Mouse (Mus musculus): ENCODE measurements around the gene Ak5. TPM values are rescaled to one million over a fixed set of nuclear protein-coding genes. Genes with fewer than 3 reads are reported as not detected.

Gene Ak5
- polyA plus RNA-seq, 2 experiments: 0.94 to 2.2 TPM

GRCm38 (mm10) chr3:152625061-152625820 is 42.9 kb downstream of the Ak5 start:
- H3K9me3 ChIP-seq (ENCODE audit: control insufficient read depth, low read length): no peaks in the 10 kb centered on the region
- TF ChIP-seq POLR2A (IDR thresholded peaks at IDR 0.05; ENCODE audit: borderline replicate concordance, extremely low read depth, insufficient read depth, insufficient read length): no peak

GRCm38 (mm10) chr3:152620534-152620933 is 47.6 kb downstream of the Ak5 start:
- no peak overlapping the region for H3K27ac ChIP-seq (replicated peaks; ENCODE audit: low read depth, low read length)
- no peak overlapping the region for H3K4me3 ChIP-seq (replicated peaks; ENCODE audit: low read length)
- WGBS: 58% methylated on average over 11 of the region's 11 CpGs
- no peaks in the 10 kb centered on the region for H3K36me3 ChIP-seq (ENCODE audit: control insufficient read depth, insufficient read depth, low read length)
- H3K9ac ChIP-seq (ENCODE audit: low read depth, low read length, severe bottlenecking): no peak overlapping the region
- H3K4me1 ChIP-seq (ENCODE audit: control insufficient read depth, insufficient read depth, low read length): no peaks in the 10 kb centered on the region
- H3K27me3 ChIP-seq (ENCODE audit: control insufficient read depth, insufficient read depth, low read length): no peaks in the 10 kb centered on the region
- TF ChIP-seq POLR2A (IDR thresholded peaks at IDR 0.05; ENCODE audit: borderline replicate concordance, extremely low read depth, insufficient read depth, insufficient read length): no peak
- no peaks in the 10 kb centered on the region for H3K9me3 ChIP-seq (ENCODE audit: control insufficient read depth, low read length)
- ATAC-seq (ENCODE audit: low FRiP score, low read depth): no peak
- H3K4me2 ChIP-seq (replicated peaks; ENCODE audit: low read depth, low read length, severe bottlenecking): no peak overlapping the region
- no peak for DNase-seq (ENCODE audit: low spot score)

More at GRCm38 (mm10) chr3:152625061-152625820, 42.9 kb downstream of the Ak5 start:
- Histone ChIP-seq H3K4me3 (replicated peaks; ENCODE audit: low read length) (no peak overlapping the region), H3K4me1 (ENCODE audit: control insufficient read depth, insufficient read depth, low read length) (no peaks in the 10 kb centered on the region), H3K4me2 (replicated peaks; ENCODE audit: low read depth, low read length, severe bottlenecking) (no peak overlapping the region), H3K9ac (ENCODE audit: low read depth, low read length, severe bottlenecking) (no peak overlapping the region), H3K27ac (replicated peaks; ENCODE audit: low read depth, low read length) (no peak overlapping the region), H3K27me3 (ENCODE audit: control insufficient read depth, insufficient read depth, low read length) (no peaks in the 10 kb centered on the region), H3K36me3 (ENCODE audit: control insufficient read depth, insufficient read depth, low read length) (no peaks in the 10 kb centered on the region)
- 80% methylated on average over 10 of the region's 10 CpGs for WGBS
- ATAC-seq (ENCODE audit: low FRiP score, low read depth): no peak
- no peak for DNase-seq (ENCODE audit: low spot score)

- Histone ChIP-seq H3K9ac (ENCODE audit: low read depth, low read length, severe bottlenecking) (no peak overlapping the region), H3K9me3 (ENCODE audit: control insufficient read depth, low read length) (no peaks in the 10 kb centered on the region), H3K4me1 (ENCODE audit: control insufficient read depth, insufficient read depth, low read length) (no peaks in the 10 kb centered on the region), H3K27ac (replicated peaks; ENCODE audit: low read depth, low read length) (no peak overlapping the region), H3K36me3 (ENCODE audit: control insufficient read depth, insufficient read depth, low read length) (no peaks in the 10 kb centered on the region), H3K4me2 (replicated peaks; ENCODE audit: low read depth, low read length, severe bottlenecking) (no peak overlapping the region), H3K27me3 (ENCODE audit: control insufficient read depth, insufficient read depth, low read length) (no peaks in the 10 kb centered on the region), H3K4me3 (replicated peaks; ENCODE audit: low read length) (no peak overlapping the region)
- no peak for DNase-seq (ENCODE audit: low spot score)
- 90% methylated on average over 11 of the region's 11 CpGs for WGBS
- no peak for ATAC-seq (ENCODE audit: low FRiP score, low read depth)
- no peak for TF ChIP-seq POLR2A (IDR thresholded peaks at IDR 0.05; ENCODE audit: borderline replicate concordance, extremely low read depth, insufficient read depth, insufficient read length)
Observed at GRCm38 (mm10) chr3:152620058-152620457, 48.1 kb downstream of the Ak5 start.

- TF ChIP-seq POLR2A (IDR thresholded peaks at IDR 0.05; ENCODE audit: borderline replicate concordance, extremely low read depth, insufficient read depth, insufficient read length): no peak
- H3K4me1 ChIP-seq (ENCODE audit: control insufficient read depth, insufficient read depth, low read length): no peaks in the 10 kb centered on the region
- DNase-seq (ENCODE audit: low spot score): no peak
- ATAC-seq (ENCODE audit: low FRiP score, low read depth): no peak
- H3K36me3 ChIP-seq (ENCODE audit: control insufficient read depth, insufficient read depth, low read length): no peaks in the 10 kb centered on the region
- no peak overlapping the region for H3K27ac ChIP-seq (replicated peaks; ENCODE audit: low read depth, low read length)
- H3K9me3 ChIP-seq (ENCODE audit: control insufficient read depth, low read length): no peaks in the 10 kb centered on the region; the same call in 1 of the 2 replicates
- no peak overlapping the region for H3K4me2 ChIP-seq (replicated peaks; ENCODE audit: low read depth, low read length, severe bottlenecking)
- no peak overlapping the region for H3K4me3 ChIP-seq (replicated peaks; ENCODE audit: low read length)
- no peak overlapping the region for H3K9ac ChIP-seq (ENCODE audit: low read depth, low read length, severe bottlenecking)
- 89% methylated on average over 5 of the region's 5 CpGs for WGBS
- H3K27me3 ChIP-seq (ENCODE audit: control insufficient read depth, insufficient read depth, low read length): no peaks in the 10 kb centered on the region
Observed at GRCm38 (mm10) chr3:152609076-152609475, 59.1 kb downstream of the Ak5 start.

GRCm38 (mm10) chr3:152605849-152606248 is 62.3 kb downstream of the Ak5 start:
- no peak for TF ChIP-seq POLR2A (IDR thresholded peaks at IDR 0.05; ENCODE audit: borderline replicate concordance, extremely low read depth, insufficient read depth, insufficient read length)
- WGBS: 58% methylated on average over 11 of the region's 11 CpGs
- ATAC-seq (ENCODE audit: low FRiP score, low read depth) (no peak), DNase-seq (ENCODE audit: low spot score) (no peak)
- H3K4me3 ChIP-seq (replicated peaks; ENCODE audit: low read length): no peak overlapping the region
- no peaks in the 10 kb centered on the region for H3K4me1 ChIP-seq (ENCODE audit: control insufficient read depth, insufficient read depth, low read length)
- no peaks in the 10 kb centered on the region for H3K9me3 ChIP-seq (ENCODE audit: control insufficient read depth, low read length)
- H3K27me3 ChIP-seq (ENCODE audit: control insufficient read depth, insufficient read depth, low read length): no peaks in the 10 kb centered on the region
- no peaks in the 10 kb centered on the region for H3K36me3 ChIP-seq (ENCODE audit: control insufficient read depth, insufficient read depth, low read length)
- H3K27ac ChIP-seq (replicated peaks; ENCODE audit: low read depth, low read length): no peak overlapping the region
- H3K4me2 ChIP-seq (replicated peaks; ENCODE audit: low read depth, low read length, severe bottlenecking): no peak overlapping the region
- no peak overlapping the region for H3K9ac ChIP-seq (ENCODE audit: low read depth, low read length, severe bottlenecking)

Data from limb, embryonic 14.5 days (tissue).